Mouse (Mus musculus) heart, postnatal 0 days (tissue): ENCODE data around the gene Caml.

Source experiments
- CTCF ChIP-seq: IDR thresholded peaks from 2 replicates; pipeline ENCODE4 v1.5.1; 2016; ENCODE audit warnings: antibody characterized with exemption, control low read depth, low read depth
- EP300 ChIP-seq: IDR thresholded peaks from 2 replicates; pipeline ENCODE4 v1.6.1; 2016; ENCODE audit warnings: antibody characterized with exemption, low read depth

DNA sequence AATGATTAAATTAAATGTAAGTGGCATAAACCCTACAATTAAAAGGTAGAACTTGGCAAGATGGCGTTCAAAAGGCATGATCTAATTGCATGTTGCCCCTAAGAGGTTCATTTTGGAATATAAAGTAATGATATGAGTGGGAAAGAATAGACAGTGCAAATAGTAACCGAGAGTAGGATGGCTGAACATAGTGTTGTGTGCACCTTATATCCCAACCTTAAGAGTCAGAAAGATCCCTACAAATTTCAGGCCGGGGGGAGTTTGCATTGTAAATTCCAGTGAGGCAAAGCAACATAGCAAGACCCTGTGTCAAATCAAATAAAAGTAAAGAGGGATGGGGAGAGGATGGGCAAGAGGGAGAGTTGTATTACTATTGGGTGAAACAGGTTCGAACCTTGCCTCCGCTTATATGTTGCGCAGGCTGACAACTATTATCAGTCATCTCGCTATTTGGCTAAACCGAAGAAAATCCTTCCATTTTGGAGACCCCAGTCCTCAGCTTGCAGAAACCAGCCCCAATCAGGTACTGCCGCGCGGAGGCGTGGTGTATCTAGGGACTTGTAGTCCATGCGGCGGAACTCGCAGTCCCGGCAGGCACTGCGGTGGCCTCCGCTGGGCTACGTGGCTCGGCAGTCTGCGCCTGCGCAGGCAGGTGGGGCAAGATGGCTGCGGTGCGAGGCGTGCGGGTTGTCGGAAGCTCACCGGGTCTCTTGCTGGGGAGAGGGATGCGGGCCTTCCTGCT lies 30.1 kb upstream of the Caml start:
- TF ChIP-seq CTCF (peak; percentile 21; the same call in 1 of the 2 replicates), EP300 (no peak)
